Mouse (Mus musculus): ENCODE data around the gene Smap2. TPM values are rescaled to one million over a fixed set of nuclear protein-coding genes. Genes with fewer than 3 reads are reported as not detected.
A peak's percentile ranks its signal among the peaks of the same experiment; 100 is the strongest.

Smap2 gene
- polyA plus RNA-seq, 1 experiment from 2014 or later, result 59.4 TPM

DNA sequence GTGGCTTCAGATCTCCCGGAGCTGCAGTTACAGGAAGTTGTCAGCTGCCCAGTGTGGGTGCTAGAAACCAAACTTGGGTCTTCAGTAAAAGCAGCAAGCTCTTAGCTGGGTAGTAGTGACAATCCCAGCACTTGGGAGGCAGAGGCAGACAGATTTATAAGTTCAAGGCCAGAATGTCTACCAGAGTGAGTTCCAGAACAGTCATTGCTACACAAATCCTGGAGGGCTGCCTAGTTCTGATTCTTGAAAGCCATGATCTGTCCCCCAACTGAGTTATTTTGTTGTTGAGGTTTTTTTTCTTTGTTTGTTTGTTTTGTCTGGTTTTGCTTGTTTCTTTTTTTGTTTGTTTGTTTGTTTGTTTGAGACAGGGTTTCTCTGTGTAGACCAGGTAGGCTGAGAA, 11.1 kb upstream of the Smap2 start:
- Histone ChIP-seq H3K36me3 (ENCODE audit: control insufficient read depth, insufficient read depth, low read length) (no peaks in the 10 kb centered on the region), H3K4me2 (ENCODE audit: low read depth, low read length) (no peak overlapping the region), H3K27ac (ENCODE audit: low read depth, low read length) (no peak overlapping the region), H3K27me3 (ENCODE audit: control insufficient read depth, insufficient read depth, low read length) (no peaks in the 10 kb centered on the region), H3K4me3 (ENCODE audit: low read depth, low read length) (no peak overlapping the region), H3K4me1 (ENCODE audit: control insufficient read depth, insufficient read depth, low read length) (no peaks in the 10 kb centered on the region), H3K9ac (replicated peaks; ENCODE audit: low read depth, low read length) (no peak overlapping the region), H3K9me3 (ENCODE audit: control insufficient read depth, low read length) (no peaks in the 10 kb centered on the region)
- no peak for ATAC-seq (ENCODE audit: low read depth)
- WGBS, result 93% methylated on average over 1 of the region's 1 CpGs

DNA sequence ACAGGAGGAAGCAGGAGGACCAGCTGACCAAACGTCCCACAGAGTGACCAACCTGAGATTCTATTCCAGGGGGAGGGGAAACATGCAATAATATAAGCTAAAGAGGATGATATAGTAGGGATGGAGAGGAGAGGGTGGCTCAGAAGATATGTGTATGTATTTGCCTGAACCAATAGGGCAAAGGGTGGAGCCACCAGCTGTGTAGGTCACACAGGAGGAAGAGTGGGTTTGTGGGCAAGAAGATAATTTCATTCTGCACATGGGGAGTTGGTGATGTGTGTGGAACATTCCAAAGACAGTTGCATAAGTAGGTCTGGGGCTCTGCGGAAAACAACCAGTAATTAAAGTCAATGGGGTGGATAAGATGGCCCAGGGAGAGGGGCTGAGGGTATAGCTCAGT, 8.6 kb upstream of the Smap2 start:
- no peaks in the 10 kb centered on the region for H3K4me1 ChIP-seq (ENCODE audit: control insufficient read depth, insufficient read depth, low read length)
- no peak overlapping the region for H3K9ac ChIP-seq (replicated peaks; ENCODE audit: low read depth, low read length)
- ATAC-seq (ENCODE audit: low read depth), result no peak
- no peak overlapping the region for H3K4me2 ChIP-seq (ENCODE audit: low read depth, low read length)
- H3K36me3 ChIP-seq (ENCODE audit: control insufficient read depth, insufficient read depth, low read length), result no peaks in the 10 kb centered on the region
- H3K9me3 ChIP-seq (ENCODE audit: control insufficient read depth, low read length), result no peaks in the 10 kb centered on the region
- H3K27me3 ChIP-seq (ENCODE audit: control insufficient read depth, insufficient read depth, low read length), result no peaks in the 10 kb centered on the region
- H3K4me3 ChIP-seq (ENCODE audit: low read depth, low read length), result no peak overlapping the region
- 60% methylated on average over 2 of the region's 2 CpGs for WGBS
- no peak overlapping the region for H3K27ac ChIP-seq (ENCODE audit: low read depth, low read length)

DNA sequence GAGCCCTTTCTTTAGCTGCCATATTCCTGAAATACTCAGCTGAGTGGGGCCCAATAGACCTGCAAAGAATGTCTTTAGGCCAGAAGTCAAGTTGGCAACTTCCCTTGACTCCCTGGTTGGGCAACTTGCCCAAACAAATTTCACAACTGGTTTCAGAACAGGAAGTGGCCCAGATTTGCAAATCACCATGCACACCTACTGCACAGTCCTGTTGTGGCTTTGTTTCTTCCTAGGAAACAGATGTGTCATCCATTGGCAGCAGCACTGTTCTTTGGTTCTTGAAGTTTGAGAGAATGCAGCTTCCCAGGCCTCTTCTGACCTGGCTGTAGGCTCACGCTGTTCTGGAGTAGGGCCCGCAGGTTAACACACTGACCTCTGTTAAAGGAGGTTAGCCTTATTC, 6.9 kb upstream of the Smap2 start:
- WGBS, result 95% methylated on average over 2 of the region's 2 CpGs
- Histone ChIP-seq H3K4me3 (ENCODE audit: low read depth, low read length) (no peak overlapping the region), H3K27ac (ENCODE audit: low read depth, low read length) (no peak overlapping the region), H3K36me3 (ENCODE audit: control insufficient read depth, insufficient read depth, low read length) (no peaks in the 10 kb centered on the region), H3K4me2 (ENCODE audit: low read depth, low read length) (no peak overlapping the region), H3K9ac (replicated peaks; ENCODE audit: low read depth, low read length) (no peak overlapping the region), H3K9me3 (ENCODE audit: control insufficient read depth, low read length) (no peaks in the 10 kb centered on the region), H3K27me3 (ENCODE audit: control insufficient read depth, insufficient read depth, low read length) (no peaks in the 10 kb centered on the region), H3K4me1 (ENCODE audit: control insufficient read depth, insufficient read depth, low read length) (no peaks in the 10 kb centered on the region)
- ATAC-seq (ENCODE audit: low read depth), result no peak

DNA sequence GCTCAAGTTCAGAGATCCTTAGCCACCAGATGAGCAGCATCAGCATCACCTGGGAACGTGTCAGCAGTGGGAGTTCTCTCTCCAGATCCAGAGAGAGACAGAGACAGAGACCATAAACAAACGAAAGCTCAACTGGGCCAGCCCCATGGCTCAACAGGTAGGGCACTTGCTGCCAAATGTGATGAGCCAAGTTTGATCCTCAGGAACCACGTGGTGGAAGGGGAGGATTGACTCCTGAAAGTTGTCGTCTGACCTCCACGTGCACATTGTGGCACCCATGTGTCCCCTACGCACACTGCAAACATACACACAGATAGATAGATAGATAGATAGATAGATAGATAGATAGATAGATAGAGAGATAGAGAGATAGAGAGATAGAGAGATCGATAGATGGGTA, 6.4 kb upstream of the Smap2 start:
- Histone ChIP-seq H3K9ac (replicated peaks; ENCODE audit: low read depth, low read length) (no peak overlapping the region), H3K36me3 (ENCODE audit: control insufficient read depth, insufficient read depth, low read length) (no peaks in the 10 kb centered on the region), H3K4me2 (ENCODE audit: low read depth, low read length) (no peak overlapping the region), H3K9me3 (ENCODE audit: control insufficient read depth, low read length) (no peaks in the 10 kb centered on the region), H3K27me3 (ENCODE audit: control insufficient read depth, insufficient read depth, low read length) (no peaks in the 10 kb centered on the region), H3K4me3 (ENCODE audit: low read depth, low read length) (no peak overlapping the region), H3K27ac (ENCODE audit: low read depth, low read length) (no peak overlapping the region), H3K4me1 (ENCODE audit: control insufficient read depth, insufficient read depth, low read length) (no peaks in the 10 kb centered on the region)
- 90% methylated on average over 7 of the region's 7 CpGs for WGBS
- no peak for ATAC-seq (ENCODE audit: low read depth)

DNA sequence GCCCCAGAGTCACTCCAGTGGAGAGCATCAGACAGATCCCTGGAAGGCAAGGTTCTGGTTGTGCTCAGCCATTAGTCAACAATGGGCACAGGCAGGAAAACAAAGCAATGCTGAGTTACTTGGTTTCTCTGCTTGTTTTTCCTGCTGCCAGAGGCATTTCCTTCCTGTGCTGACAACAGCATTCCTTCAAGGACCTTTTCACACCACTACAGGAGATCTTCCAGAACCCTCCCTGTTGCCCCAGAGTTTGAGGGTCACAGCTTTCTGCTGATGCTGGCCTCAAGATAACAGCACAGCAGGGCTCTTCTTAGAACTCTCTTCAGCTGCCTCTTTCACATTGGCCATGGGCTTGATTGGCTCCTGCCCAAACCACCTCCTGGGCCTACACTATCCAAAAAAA, 4.9 kb upstream of the Smap2 start:
- no peak for ATAC-seq (ENCODE audit: low read depth)
- no peaks in the 10 kb centered on the region for H3K4me1 ChIP-seq (ENCODE audit: control insufficient read depth, insufficient read depth, low read length)
- no peaks in the 10 kb centered on the region for H3K36me3 ChIP-seq (ENCODE audit: control insufficient read depth, insufficient read depth, low read length)
- H3K27ac ChIP-seq (ENCODE audit: low read depth, low read length), result no peak overlapping the region
- H3K27me3 ChIP-seq (ENCODE audit: control insufficient read depth, insufficient read depth, low read length), result no peaks in the 10 kb centered on the region
- no peaks in the 10 kb centered on the region for H3K9me3 ChIP-seq (ENCODE audit: control insufficient read depth, low read length)
- no peak overlapping the region for H3K9ac ChIP-seq (replicated peaks; ENCODE audit: low read depth, low read length)
- H3K4me3 ChIP-seq (ENCODE audit: low read depth, low read length), result no peak overlapping the region
- no peak overlapping the region for H3K4me2 ChIP-seq (ENCODE audit: low read depth, low read length)

DNA sequence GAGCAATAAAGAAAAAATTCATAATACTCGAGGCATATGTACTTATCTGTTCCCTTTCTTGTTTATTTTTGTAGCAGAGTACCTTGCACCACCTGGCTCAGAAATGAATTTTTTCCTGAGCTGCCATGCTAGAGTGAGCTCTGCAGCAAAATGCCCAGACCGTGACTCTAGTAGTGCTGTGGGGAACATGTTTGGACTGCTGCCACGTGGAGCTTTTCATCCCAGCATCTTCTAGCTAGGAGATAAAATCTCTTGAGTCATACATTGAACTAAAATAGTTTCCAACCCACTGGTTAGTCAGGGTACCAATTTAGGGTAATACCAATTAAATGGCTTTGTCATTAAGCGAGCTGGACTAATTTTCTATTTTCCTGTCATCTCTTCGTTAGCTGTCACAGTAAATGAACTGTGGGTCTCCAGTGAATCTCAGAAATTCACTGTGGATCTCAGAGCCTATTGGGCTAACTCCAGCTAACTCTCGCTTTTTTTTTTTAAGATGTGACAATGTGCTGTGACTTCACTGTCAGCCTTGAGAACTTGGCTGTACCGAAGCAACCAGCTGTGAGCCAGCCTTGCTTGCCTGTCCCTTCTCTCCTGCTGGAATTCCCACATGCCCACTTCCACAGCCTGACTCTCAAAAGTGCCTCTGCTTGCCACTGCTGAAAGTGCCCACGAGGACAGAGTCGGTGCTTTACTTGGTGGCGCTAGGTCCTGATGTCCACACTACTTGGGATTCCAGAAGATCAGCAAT, 3.2 kb upstream of the Smap2 start:
- Histone ChIP-seq H3K9ac (replicated peaks; ENCODE audit: low read depth, low read length) (no peak overlapping the region), H3K4me1 (ENCODE audit: control insufficient read depth, insufficient read depth, low read length) (peaks cover 9% of the 10 kb centered on the region), H3K27ac (ENCODE audit: low read depth, low read length) (no peak overlapping the region), H3K4me2 (ENCODE audit: low read depth, low read length) (no peak overlapping the region), H3K36me3 (ENCODE audit: control insufficient read depth, insufficient read depth, low read length) (no peaks in the 10 kb centered on the region), H3K4me3 (ENCODE audit: low read depth, low read length) (no peak overlapping the region), H3K27me3 (ENCODE audit: control insufficient read depth, insufficient read depth, low read length) (no peaks in the 10 kb centered on the region), H3K9me3 (ENCODE audit: control insufficient read depth, low read length) (no peaks in the 10 kb centered on the region)
- no peak for ATAC-seq (ENCODE audit: low read depth)
- WGBS, result 70% methylated on average over 10 of the region's 10 CpGs

DNA sequence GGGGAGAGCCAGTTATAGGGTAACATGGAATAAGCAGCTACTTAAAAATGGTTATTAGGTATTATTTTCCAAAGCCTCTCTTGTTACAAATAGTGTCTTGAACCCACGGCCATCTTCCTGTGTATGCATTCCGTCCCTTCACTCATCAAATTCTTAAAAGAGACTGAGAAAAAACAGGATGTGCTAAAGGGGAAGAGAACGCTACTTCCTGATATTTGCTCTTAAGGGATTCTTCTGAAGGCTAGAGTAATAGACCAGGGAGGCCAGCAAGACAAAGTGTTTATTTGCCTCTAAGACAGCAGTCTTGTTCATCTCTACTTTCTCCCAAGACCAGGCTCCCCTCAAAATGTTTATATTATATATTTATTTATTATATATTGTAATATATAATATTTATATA, 1.2 kb upstream of the Smap2 start:
- no peak overlapping the region for H3K27ac ChIP-seq (ENCODE audit: low read depth, low read length)
- no peaks in the 10 kb centered on the region for H3K9me3 ChIP-seq (ENCODE audit: control insufficient read depth, low read length)
- H3K36me3 ChIP-seq (ENCODE audit: control insufficient read depth, insufficient read depth, low read length), result no peaks in the 10 kb centered on the region
- peaks cover 17% of the 10 kb centered on the region for H3K4me1 ChIP-seq (ENCODE audit: control insufficient read depth, insufficient read depth, low read length)
- no peaks in the 10 kb centered on the region for H3K27me3 ChIP-seq (ENCODE audit: control insufficient read depth, insufficient read depth, low read length)
- no peak for ATAC-seq (ENCODE audit: low read depth)
- WGBS, result 91% methylated on average over 3 of the region's 3 CpGs
- H3K4me3 ChIP-seq (ENCODE audit: low read depth, low read length), result no peak overlapping the region
- no peak overlapping the region for H3K4me2 ChIP-seq (ENCODE audit: low read depth, low read length)
- no peak overlapping the region for H3K9ac ChIP-seq (replicated peaks; ENCODE audit: low read depth, low read length)

DNA sequence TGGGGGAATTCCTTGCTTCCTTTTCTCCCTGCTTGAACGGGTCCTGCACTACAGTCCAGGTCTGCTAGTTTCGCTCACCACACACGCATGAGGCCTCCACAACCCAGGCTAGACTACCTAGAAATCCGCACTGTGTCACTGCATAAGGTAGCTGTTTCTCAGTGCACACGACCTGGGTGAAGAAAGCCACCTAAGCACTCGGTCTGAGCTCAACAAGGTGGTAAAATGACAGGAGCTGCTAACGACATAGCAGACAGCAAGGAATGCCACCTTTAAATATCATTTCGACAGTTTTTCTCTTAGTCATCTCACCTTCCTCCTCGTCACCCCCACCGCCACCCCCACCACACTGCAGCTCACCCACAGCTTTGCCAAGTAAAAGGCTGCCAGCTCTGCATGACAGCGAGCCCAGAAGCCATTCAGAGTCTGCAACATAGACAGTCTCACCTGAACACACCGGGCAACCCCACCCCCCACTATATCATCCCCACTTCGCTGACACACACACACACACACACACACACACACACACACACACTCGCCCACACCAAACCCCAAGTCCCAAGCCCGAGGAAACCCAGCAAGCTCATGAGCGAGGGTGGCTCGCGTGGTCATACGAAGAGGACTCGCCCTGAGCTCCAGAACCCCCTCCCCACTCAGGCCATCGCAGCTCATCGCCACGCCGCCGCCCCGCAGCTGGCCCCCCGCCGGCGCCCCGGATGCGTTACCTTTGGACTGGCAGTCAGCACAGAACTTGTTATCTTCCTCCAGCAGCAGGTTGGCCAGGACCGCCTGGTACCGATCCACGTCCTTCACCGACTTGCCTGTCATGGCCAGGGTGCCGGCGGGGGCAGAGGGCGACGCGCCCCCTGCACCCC, 787 bp downstream of the Smap2 start:
- H3K4me3 ChIP-seq (ENCODE audit: low read depth, low read length), result peak overlapping the region; percentile 96
- no peaks in the 10 kb centered on the region for H3K27me3 ChIP-seq (ENCODE audit: control insufficient read depth, insufficient read depth, low read length)
- 7% methylated on average over 37 of the region's 40 CpGs for WGBS
- H3K9ac ChIP-seq (replicated peaks; ENCODE audit: low read depth, low read length), result peak overlapping the region; percentile 86
- peaks cover 24% of the 10 kb centered on the region for H3K4me1 ChIP-seq (ENCODE audit: control insufficient read depth, insufficient read depth, low read length)
- H3K27ac ChIP-seq (ENCODE audit: low read depth, low read length), result peak overlapping the region; percentile 63
- no peaks in the 10 kb centered on the region for H3K9me3 ChIP-seq (ENCODE audit: control insufficient read depth, low read length)
- ATAC-seq (ENCODE audit: low read depth), result peak; percentile 58
- H3K4me2 ChIP-seq (ENCODE audit: low read depth, low read length), result peak overlapping the region; percentile 80
- no peaks in the 10 kb centered on the region for H3K36me3 ChIP-seq (ENCODE audit: control insufficient read depth, insufficient read depth, low read length)

DNA sequence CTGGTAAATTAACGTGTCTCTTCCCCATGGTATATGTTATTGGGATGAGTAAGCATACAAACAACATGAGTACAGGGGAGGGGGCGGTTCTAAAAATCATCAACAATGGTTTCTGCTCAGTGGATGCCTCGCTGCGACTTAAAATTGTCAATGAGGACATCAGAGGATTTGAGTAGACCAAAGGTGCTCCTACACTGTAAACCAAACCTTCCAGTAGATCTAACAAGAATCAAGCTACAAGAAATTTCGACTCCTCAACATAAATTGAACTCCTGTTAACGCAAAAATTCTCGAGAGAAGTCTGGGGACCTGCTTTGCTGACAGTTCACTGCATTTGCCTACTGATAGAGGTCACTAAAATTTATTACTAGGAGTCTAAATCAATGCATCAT, 1.8 kb downstream of the Smap2 start:
- no peak overlapping the region for H3K27ac ChIP-seq (ENCODE audit: low read depth, low read length)
- no peaks in the 10 kb centered on the region for H3K36me3 ChIP-seq (ENCODE audit: control insufficient read depth, insufficient read depth, low read length)
- peak overlapping the region; percentile 96 for H3K4me3 ChIP-seq (ENCODE audit: low read depth, low read length)
- H3K4me1 ChIP-seq (ENCODE audit: control insufficient read depth, insufficient read depth, low read length), result peaks cover 24% of the 10 kb centered on the region
- H3K4me2 ChIP-seq (ENCODE audit: low read depth, low read length), result peak overlapping the region; percentile 80
- no peaks in the 10 kb centered on the region for H3K27me3 ChIP-seq (ENCODE audit: control insufficient read depth, insufficient read depth, low read length)
- no peaks in the 10 kb centered on the region for H3K9me3 ChIP-seq (ENCODE audit: control insufficient read depth, low read length)
- ATAC-seq (ENCODE audit: low read depth), result no peak
- 84% methylated on average over 7 of the region's 7 CpGs for WGBS
- no peak overlapping the region for H3K9ac ChIP-seq (replicated peaks; ENCODE audit: low read depth, low read length)
